Mouse (Mus musculus): ENCODE data around the gene Gm10944. TPM values are rescaled to one million over a fixed set of nuclear protein-coding genes. Genes with fewer than 3 reads are reported as not detected.

Gm10944 gene
- polyA plus RNA-seq (2017; shearing (Covaris generic)) = not detected

DNA sequence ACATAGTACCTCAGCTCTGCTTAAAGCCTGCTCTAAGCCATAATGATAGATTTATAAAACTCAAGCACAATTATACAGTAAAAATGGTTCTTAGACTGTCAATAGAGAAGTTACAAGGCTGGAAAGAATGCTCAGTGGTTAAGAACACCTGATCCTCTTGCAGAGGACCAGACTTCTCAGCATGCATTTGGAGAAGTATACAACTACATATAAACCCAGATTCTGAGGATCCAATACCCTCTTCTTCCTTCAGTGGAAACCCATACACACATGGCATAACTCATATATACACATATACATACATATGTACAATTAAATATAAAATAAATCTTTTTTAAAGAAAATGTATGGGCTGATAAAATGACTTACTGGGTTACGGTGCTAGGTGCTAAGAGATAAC, at the start of gene Gm10944:
TSS of gene Gm10944 (plus strand) at position 301 of the 400 bp plus-strand sequence.

Other genes with a start within 250 kb of the Gm10944 start
- 0.41 TPM for gene Adgb, start 209.0 kb upstream of the Gm10944 start, polyA plus RNA-seq (2017; shearing (Covaris generic))
- gene Rab32, start 123.1 kb upstream of the Gm10944 start, polyA plus RNA-seq (2017; shearing (Covaris generic)) = 1.7 TPM